Mouse (Mus musculus) liver, embryonic 12.5 days (tissue): Measurements from ENCODE around the gene Uqcrh. TPM values are rescaled to one million over a fixed set of nuclear protein-coding genes. Genes with fewer than 3 reads are reported as not detected.

Experiments
- ATAC-seq: fragments of 200-750 bp; cut with Nextera tagmentation; 2 replicates; pipeline ENCODE4 v1.8.0; 2017; ENCODE audit warnings: moderate number of reproducible peaks, mild to moderate bottlenecking, moderate library complexity
- H3K27ac ChIP-seq: fragments of 300-500 bp; sonication (generic); 2 replicates; pipeline ENCODE4 v1.5.1; 2016; ENCODE audit warnings: mild to moderate bottlenecking
- H3K27me3 ChIP-seq: fragments of 300-500 bp; sonication (generic); replicated peaks from 2 replicates; pipeline ENCODE4 v1.6.1; 2016; ENCODE audit warnings: mild to moderate bottlenecking, moderate library complexity
- H3K36me3 ChIP-seq: fragments of 300-500 bp; sonication (generic); 2 replicates; pipeline ENCODE4 v1.6.1; 2016; ENCODE audit warnings: mild to moderate bottlenecking, moderate library complexity
- H3K4me1 ChIP-seq: fragments of 300-500 bp; sonication (generic); 2 replicates; pipeline ENCODE4 v1.6.1; 2016
- H3K4me2 ChIP-seq: fragments of 300-500 bp; sonication (generic); 2 replicates; pipeline ENCODE4 v1.6.1; 2016; ENCODE audit warnings: mild to moderate bottlenecking, moderate library complexity
- H3K4me3 ChIP-seq: fragments of 300-500 bp; sonication (generic); 2 replicates; pipeline ENCODE4 v1.5.1; 2016; ENCODE audit warnings: mild to moderate bottlenecking, moderate library complexity
- H3K9ac ChIP-seq: fragments of 300-500 bp; sonication (generic); 2 replicates; pipeline ENCODE4 v1.6.1; 2016; ENCODE audit warnings: mild to moderate bottlenecking, moderate library complexity
- H3K9me3 ChIP-seq: fragments of 300-500 bp; sonication (generic); replicated peaks from 2 replicates; pipeline ENCODE4 v1.6.1; 2016; ENCODE audit warnings: mild to moderate bottlenecking, moderate library complexity
- WGBS: fragments of 180-500 bp; shearing (Covaris S2); methylation state at CpG from one replicate; pipeline ENCODE4 v1.1.7; 2016; ENCODE audit not compliant: insufficient replicate concordance; 5-methylcytosine and 5-hydroxymethylcytosine counted together
- polyA plus RNA-seq: library from polyadenylated mRNA; unstranded; fragments of >200 nt; fragmentation: Nextera tagmentation; extraction: Ambion mirVana; gene quantifications from 2 replicates; pipeline ENCODE4 v1.2.1, GENCODE M21; 2016

Gene Uqcrh
- polyA plus RNA-seq, 1 experiment from 2014 or later: 344 TPM

- H3K9ac ChIP-seq: peak overlapping the region; percentile 99
- WGBS: 1% methylated on average over 37 of the region's 37 CpGs
- H3K4me2 ChIP-seq: peak overlapping the region; percentile 89
- ATAC-seq: peak; percentile 35
- H3K4me3 ChIP-seq: peak overlapping the region; percentile 96
- peak overlapping the region; percentile 97 for H3K27ac ChIP-seq
- peaks cover 43% of the 10 kb centered on the region for H3K4me1 ChIP-seq
- no peaks in the 10 kb centered on the region for H3K27me3 ChIP-seq
- no peaks in the 10 kb centered on the region for H3K9me3 ChIP-seq
- H3K36me3 ChIP-seq: peaks cover 33% of the 10 kb centered on the region
Measured at GRCm38 (mm10) chr4:116076369-116077231, 1.7 kb upstream of the Uqcrh start.

- WGBS: 2% methylated on average over 75 of the region's 77 CpGs
- no peaks in the 10 kb centered on the region for H3K27me3 ChIP-seq
Measured at GRCm38 (mm10) chr4:116075631-116076368, 929 bp upstream of the Uqcrh start.

GRCm38 (mm10) chr4:116074145-116074675, 661 bp downstream of the Uqcrh start:
- WGBS: 2% methylated on average over 8 of the region's 8 CpGs
- H3K27ac ChIP-seq: peak overlapping the region; percentile 97

More at GRCm38 (mm10) chr4:116075631-116076368, 929 bp upstream of the Uqcrh start:
- H3K4me3 ChIP-seq: peak overlapping the region; percentile 96
- peak overlapping the region; percentile 89 for H3K4me2 ChIP-seq
- H3K36me3 ChIP-seq: peaks cover 31% of the 10 kb centered on the region
- H3K27ac ChIP-seq: peak overlapping the region; percentile 97
- peak; percentile 53 for ATAC-seq
- no peaks in the 10 kb centered on the region for H3K9me3 ChIP-seq
- H3K9ac ChIP-seq: peak overlapping the region; percentile 99
- H3K4me1 ChIP-seq: peaks cover 48% of the 10 kb centered on the region

GRCm38 (mm10) chr4:116073146-116073545, 1.7 kb downstream of the Uqcrh start:
- WGBS: 44% methylated on average over 4 of the region's 4 CpGs
- Histone ChIP-seq H3K36me3 (peaks cover 34% of the 10 kb centered on the region), H3K9me3 (no peaks in the 10 kb centered on the region), H3K9ac (peak overlapping the region; percentile 99), H3K27me3 (no peaks in the 10 kb centered on the region), H3K27ac (no peak overlapping the region), H3K4me3 (peak overlapping the region; percentile 96), H3K4me1 (peaks cover 45% of the 10 kb centered on the region), H3K4me2 (peak overlapping the region; percentile 89)
- no peak for ATAC-seq

More at GRCm38 (mm10) chr4:116074145-116074675, 661 bp downstream of the Uqcrh start:
- Histone ChIP-seq H3K4me2 (peak overlapping the region; percentile 89), H3K27me3 (no peaks in the 10 kb centered on the region), H3K36me3 (peaks cover 31% of the 10 kb centered on the region), H3K9ac (peak overlapping the region; percentile 99), H3K4me1 (peaks cover 48% of the 10 kb centered on the region), H3K4me3 (peak overlapping the region; percentile 96), H3K9me3 (no peaks in the 10 kb centered on the region)
- no peak for ATAC-seq

GRCm38 (mm10) chr4:116070116-116070515, 4.8 kb downstream of the Uqcrh start:
- ATAC-seq: no peak
- Histone ChIP-seq H3K9me3 (no peaks in the 10 kb centered on the region), H3K4me3 (no peak overlapping the region), H3K4me1 (peaks cover 29% of the 10 kb centered on the region), H3K27me3 (no peaks in the 10 kb centered on the region), H3K36me3 (peaks cover 61% of the 10 kb centered on the region), H3K4me2 (no peak overlapping the region), H3K9ac (no peak overlapping the region), H3K27ac (no peak overlapping the region)
- 79% methylated on average over 6 of the region's 6 CpGs for WGBS

- peaks cover 10% of the 10 kb centered on the region for H3K4me1 ChIP-seq
- H3K4me2 ChIP-seq: no peak overlapping the region
- H3K4me3 ChIP-seq: no peak overlapping the region
- ATAC-seq: peak; percentile 59; the same call in 1 of the 2 replicates
- WGBS: 14% methylated on average over 1 of the region's 1 CpGs
- H3K27me3 ChIP-seq: no peaks in the 10 kb centered on the region
- H3K9me3 ChIP-seq: no peaks in the 10 kb centered on the region
- H3K9ac ChIP-seq: no peak overlapping the region
- no peak overlapping the region for H3K27ac ChIP-seq
- peaks cover 43% of the 10 kb centered on the region for H3K36me3 ChIP-seq
Measured at GRCm38 (mm10) chr4:116063855-116064254, 11.0 kb downstream of the Uqcrh start.

- no peaks in the 10 kb centered on the region for H3K36me3 ChIP-seq
- no peak overlapping the region for H3K27ac ChIP-seq
- H3K4me1 ChIP-seq: peaks cover 12% of the 10 kb centered on the region
- no peak overlapping the region for H3K9ac ChIP-seq
- 61% methylated on average over 5 of the region's 5 CpGs for WGBS
- H3K9me3 ChIP-seq: no peaks in the 10 kb centered on the region
- H3K4me2 ChIP-seq: no peak overlapping the region
- no peak overlapping the region for H3K4me3 ChIP-seq
- ATAC-seq: no peak
- no peaks in the 10 kb centered on the region for H3K27me3 ChIP-seq
Measured at GRCm38 (mm10) chr4:116059012-116059726, 15.7 kb downstream of the Uqcrh start.

GRCm38 (mm10) chr4:116057559-116057958, 17.3 kb downstream of the Uqcrh start:
- no peak overlapping the region for H3K9ac ChIP-seq
- H3K36me3 ChIP-seq: no peaks in the 10 kb centered on the region
- peaks cover 14% of the 10 kb centered on the region for H3K4me1 ChIP-seq
- no peak overlapping the region for H3K4me3 ChIP-seq
- no peak for ATAC-seq
- WGBS: 5% methylated on average over 1 of the region's 1 CpGs
- no peaks in the 10 kb centered on the region for H3K27me3 ChIP-seq
- no peak overlapping the region for H3K27ac ChIP-seq
- H3K4me2 ChIP-seq: no peak overlapping the region
- H3K9me3 ChIP-seq: no peaks in the 10 kb centered on the region

GRCm38 (mm10) chr4:116053399-116053961, 21.4 kb downstream of the Uqcrh start, which contains the start of gene Nsun4:
Gene Nsun4, minus strand, starts transcription at chr4:116053876.
- peak within 1 kb of the TSS; percentile 69 for H3K4me3 ChIP-seq
- peaks cover 3% of the 10 kb centered on the region; the same call in 1 of the 2 replicates for H3K36me3 ChIP-seq
- H3K27ac ChIP-seq: peak within 1 kb of the TSS; percentile 95
- peak; percentile 96 for ATAC-seq
- no peaks in the 10 kb centered on the region for H3K9me3 ChIP-seq
- H3K4me2 ChIP-seq: peak within 1 kb of the TSS; percentile 95
- peak within 1 kb of the TSS; percentile 73 for H3K9ac ChIP-seq
- peaks cover 27% of the 10 kb centered on the region for H3K4me1 ChIP-seq
- under 1% methylated on average over 35 of the region's 35 CpGs for WGBS
- no peaks in the 10 kb centered on the region for H3K27me3 ChIP-seq

GRCm38 (mm10) chr4:116052526-116053293, 22.2 kb downstream of the Uqcrh start:
- peaks cover 30% of the 10 kb centered on the region for H3K4me1 ChIP-seq
- WGBS: 11% methylated on average over 21 of the region's 22 CpGs

More at GRCm38 (mm10) chr4:116052526-116053293, 22.2 kb downstream of the Uqcrh start:
- ATAC-seq: peak; percentile 27
- H3K36me3 ChIP-seq: peaks cover 11% of the 10 kb centered on the region
- peak overlapping the region; percentile 95 for H3K27ac ChIP-seq
- peak overlapping the region; percentile 73 for H3K9ac ChIP-seq
- H3K27me3 ChIP-seq: no peaks in the 10 kb centered on the region
- H3K4me3 ChIP-seq: peak overlapping the region; percentile 69
- no peaks in the 10 kb centered on the region for H3K9me3 ChIP-seq
- peak overlapping the region; percentile 95 for H3K4me2 ChIP-seq
